Mouse (Mus musculus) neural tube, embryonic 11.5 days (tissue): Measurements from ENCODE around the gene Pdgfra. TPM values are rescaled to one million over a fixed set of nuclear protein-coding genes. Genes with fewer than 3 reads are reported as not detected.
A peak's percentile ranks its signal among the peaks of the same experiment; 100 is the strongest.

Source experiments
- ATAC-seq: fragments of 200-750 bp; cut with Nextera tagmentation; 2 replicates; pipeline ENCODE4 v1.8.0; 2017; ENCODE audit warnings: moderate number of reproducible peaks, mild to moderate bottlenecking, moderate TSS enrichment, moderate library complexity; ENCODE audit not compliant: insufficient read depth, low FRiP score, low TSS enrichment
- DNase-seq: peaks from one replicate; pipeline ENCODE4 v3.0.0-alpha.2; 2015; ENCODE audit warnings: low spot score
- H3K27ac ChIP-seq: fragments of 300-500 bp; sonication (generic); 2 replicates; pipeline ENCODE4 v1.5.1; 2014; ENCODE audit warnings: low read depth, mild to moderate bottlenecking, low read length
- H3K27me3 ChIP-seq: fragments of 300-500 bp; sonication (generic); 2 replicates; pipeline ENCODE4 v1.6.1; 2014; ENCODE audit warnings: mild to moderate bottlenecking, low read length, mixed read lengths; ENCODE audit not compliant: control insufficient read depth, insufficient read depth
- H3K36me3 ChIP-seq: fragments of 300-500 bp; sonication (generic); 2 replicates; pipeline ENCODE4 v1.6.1; 2014; ENCODE audit warnings: mild to moderate bottlenecking, low read length, moderate library complexity, mixed read lengths; ENCODE audit not compliant: control insufficient read depth, insufficient read depth
- H3K4me1 ChIP-seq: fragments of 300-500 bp; sonication (generic); 2 replicates; pipeline ENCODE4 v1.6.1; 2014; ENCODE audit warnings: low read length, mixed read lengths; ENCODE audit not compliant: control insufficient read depth, insufficient read depth
- H3K4me2 ChIP-seq: fragments of 300-500 bp; sonication (generic); 2 replicates; pipeline ENCODE4 v1.6.1; 2014; ENCODE audit warnings: low read depth, mild to moderate bottlenecking, moderate library complexity
- H3K4me3 ChIP-seq: fragments of 300-500 bp; sonication (generic); 2 replicates; pipeline ENCODE4 v1.5.1; 2014; ENCODE audit warnings: low read depth, low read length
- H3K9ac ChIP-seq: fragments of 300-500 bp; sonication (generic); 2 replicates; pipeline ENCODE4 v1.6.1; 2014; ENCODE audit warnings: mild to moderate bottlenecking, low read length
- H3K9me3 ChIP-seq: fragments of 300-500 bp; sonication (generic); 2 replicates; pipeline ENCODE4 v1.6.1; 2016; ENCODE audit warnings: low read length; ENCODE audit not compliant: control insufficient read depth
- WGBS: fragments of 180-500 bp; shearing (Covaris S2); extraction: QIAGEN DNeasy Blood & Tissue Kit; methylation state at CpG from one replicate; pipeline ENCODE4 v1.1.7; 2014; 5-methylcytosine and 5-hydroxymethylcytosine counted together
- polyA plus RNA-seq: library from polyadenylated mRNA; unstranded; fragments of >200 nt; fragmentation: Nextera tagmentation; extraction: Ambion mirVana; gene quantifications from 2 replicates; pipeline ENCODE4 v1.2.1, GENCODE M21; 2014

Pdgfra gene
- polyA plus RNA-seq, 1 experiment from 2014 or later, result 39.6 TPM

- peak overlapping the region; percentile 51 for H3K4me3 ChIP-seq
- peak overlapping the region; percentile 68 for H3K9ac ChIP-seq
- H3K4me1 ChIP-seq, result peaks cover 26% of the 10 kb centered on the region
- peaks cover 66% of the 10 kb centered on the region for H3K27me3 ChIP-seq
- DNase-seq (no peak), ATAC-seq (no peak)
- peak overlapping the region; percentile 35 for H3K4me2 ChIP-seq
- peak overlapping the region; percentile 86 for H3K27ac ChIP-seq
- no peaks in the 10 kb centered on the region for H3K9me3 ChIP-seq
- 2% methylated on average over 13 of the region's 13 CpGs for WGBS
- H3K36me3 ChIP-seq, result no peaks in the 10 kb centered on the region
Measured at GRCm38 (mm10) chr5:75153626-75153960, 1.5 kb downstream of the Pdgfra start.

DNA sequence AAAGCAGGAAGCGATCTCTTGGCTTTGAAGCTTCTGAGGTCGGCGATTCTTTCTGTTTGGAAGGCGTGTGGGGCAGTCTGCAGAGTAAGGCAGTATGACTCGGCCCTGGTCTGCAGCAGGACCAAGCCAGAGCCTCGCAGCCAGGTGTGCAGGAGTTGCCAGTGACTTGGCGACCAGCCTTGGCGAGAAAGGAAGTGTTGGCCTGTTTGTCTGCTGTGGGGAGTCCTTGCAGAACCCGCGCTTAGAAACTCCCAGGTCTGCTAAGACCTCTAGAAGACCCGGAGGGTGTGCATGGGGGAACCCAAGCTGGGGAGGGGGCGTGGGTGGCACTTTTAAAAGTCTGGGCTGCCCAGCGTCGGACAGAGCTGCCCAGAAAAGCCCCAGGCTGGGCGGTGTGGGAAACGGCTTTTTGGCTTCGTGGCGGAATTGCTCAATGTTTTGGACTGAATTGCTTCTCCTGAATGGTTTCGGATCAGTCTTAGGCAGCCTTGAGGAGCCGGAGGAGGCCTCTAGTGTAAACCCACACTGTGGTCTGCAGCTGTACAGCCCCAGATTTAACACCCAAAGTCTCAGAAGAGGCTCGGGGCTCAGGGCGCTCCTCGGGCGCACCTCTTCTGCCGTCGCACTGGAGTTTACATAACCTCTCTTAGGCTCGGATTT lies 2.0 kb downstream of the Pdgfra start:
- peaks cover 62% of the 10 kb centered on the region for H3K27me3 ChIP-seq
- peak overlapping the region; percentile 86 for H3K27ac ChIP-seq
- H3K36me3 ChIP-seq, result no peaks in the 10 kb centered on the region
- H3K4me2 ChIP-seq, result peak overlapping the region; percentile 35
- H3K4me3 ChIP-seq, result peak overlapping the region; percentile 51
- no peaks in the 10 kb centered on the region for H3K9me3 ChIP-seq
- peak overlapping the region; percentile 68 for H3K9ac ChIP-seq
- WGBS, result under 1% methylated on average over 27 of the region's 27 CpGs
- no peak for ATAC-seq
- peak; percentile 56 for DNase-seq
- H3K4me1 ChIP-seq, result peaks cover 24% of the 10 kb centered on the region

DNA sequence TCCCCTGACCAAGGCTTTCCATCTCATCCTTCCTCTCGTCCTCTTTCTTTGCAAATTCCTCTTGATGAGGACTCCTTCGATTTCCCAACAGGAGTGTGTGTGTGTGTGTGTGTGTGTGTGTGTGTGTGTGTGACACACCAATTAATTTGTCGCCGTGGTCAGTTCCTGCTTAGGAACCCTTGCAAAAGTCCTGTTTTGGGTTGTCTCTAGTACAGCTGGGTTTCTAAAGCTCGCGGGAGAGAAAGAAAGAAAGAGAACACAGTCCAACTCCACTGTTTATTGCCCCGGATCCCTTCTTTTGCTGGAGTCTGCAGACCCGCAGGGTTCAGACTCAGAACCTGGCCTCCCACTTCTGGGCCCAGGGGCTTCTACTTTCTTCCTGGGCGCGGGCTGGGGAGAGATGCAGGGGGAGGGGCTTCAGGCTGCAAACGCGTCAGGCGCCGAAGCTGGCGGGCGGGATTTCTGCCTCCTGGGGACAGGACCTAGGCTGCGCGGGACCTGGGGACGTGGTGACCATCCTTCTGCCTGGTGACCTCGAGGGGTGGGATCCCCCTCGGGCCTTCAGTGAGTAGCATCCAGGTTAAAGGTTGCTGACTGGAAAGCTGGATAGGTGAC lies 2.6 kb downstream of the Pdgfra start:
- Histone ChIP-seq H3K9ac (peak overlapping the region; percentile 68), H3K27ac (peak overlapping the region; percentile 29), H3K4me3 (peak overlapping the region; percentile 51), H3K27me3 (peaks cover 56% of the 10 kb centered on the region), H3K4me1 (peaks cover 21% of the 10 kb centered on the region), H3K36me3 (no peaks in the 10 kb centered on the region), H3K4me2 (peak overlapping the region; percentile 35), H3K9me3 (no peaks in the 10 kb centered on the region)
- DNase-seq (peak; percentile 70), ATAC-seq (no peak)
- 0% methylated on average over 21 of the region's 21 CpGs for WGBS

DNA sequence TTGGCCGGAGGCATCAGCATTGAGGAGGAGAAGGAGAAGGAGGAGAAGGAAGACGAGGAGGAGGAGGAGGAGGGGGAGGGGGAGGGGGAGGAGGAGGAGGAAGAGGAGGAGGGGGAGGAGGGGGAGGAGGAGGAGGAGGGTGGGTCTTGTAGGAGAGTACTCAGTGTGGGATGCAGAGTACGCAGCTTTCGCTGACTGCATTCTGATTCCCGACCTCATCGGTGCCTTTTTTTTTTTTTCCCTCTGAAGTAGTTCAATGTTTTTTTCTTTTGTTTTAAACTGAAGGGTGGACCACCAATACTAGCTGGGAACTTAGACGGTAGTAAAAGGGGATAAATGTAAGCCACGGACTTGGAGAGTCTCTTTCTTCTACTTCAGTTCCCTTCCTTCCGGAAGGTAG lies 3.2 kb downstream of the Pdgfra start:
- no peak overlapping the region for H3K27ac ChIP-seq
- DNase-seq (no peak), ATAC-seq (no peak)
- no peaks in the 10 kb centered on the region for H3K9me3 ChIP-seq
- H3K4me3 ChIP-seq, result peak overlapping the region; percentile 51
- 2% methylated on average over 7 of the region's 9 CpGs for WGBS
- peaks cover 50% of the 10 kb centered on the region for H3K27me3 ChIP-seq
- no peak overlapping the region; the same call in none of the 2 replicates for H3K9ac ChIP-seq
- H3K4me1 ChIP-seq, result peaks cover 16% of the 10 kb centered on the region
- no peaks in the 10 kb centered on the region for H3K36me3 ChIP-seq
- peak overlapping the region; percentile 90 for H3K4me2 ChIP-seq

GRCm38 (mm10) chr5:75155741-75156553 lies 3.9 kb downstream of the Pdgfra start:
- no peaks in the 10 kb centered on the region for H3K9me3 ChIP-seq
- H3K27ac ChIP-seq, result peak overlapping the region; percentile 39; the same call in 1 of the 2 replicates
- H3K4me1 ChIP-seq, result peaks cover 11% of the 10 kb centered on the region
- ATAC-seq, result peak; percentile 88
- peak overlapping the region; percentile 51 for H3K4me3 ChIP-seq
- H3K27me3 ChIP-seq, result peaks cover 45% of the 10 kb centered on the region
- peak overlapping the region; percentile 90 for H3K4me2 ChIP-seq
- DNase-seq, result peak; percentile 90
- WGBS, result under 1% methylated on average over 48 of the region's 52 CpGs
- no peaks in the 10 kb centered on the region for H3K36me3 ChIP-seq
- peak overlapping the region; percentile 58 for H3K9ac ChIP-seq

DNA sequence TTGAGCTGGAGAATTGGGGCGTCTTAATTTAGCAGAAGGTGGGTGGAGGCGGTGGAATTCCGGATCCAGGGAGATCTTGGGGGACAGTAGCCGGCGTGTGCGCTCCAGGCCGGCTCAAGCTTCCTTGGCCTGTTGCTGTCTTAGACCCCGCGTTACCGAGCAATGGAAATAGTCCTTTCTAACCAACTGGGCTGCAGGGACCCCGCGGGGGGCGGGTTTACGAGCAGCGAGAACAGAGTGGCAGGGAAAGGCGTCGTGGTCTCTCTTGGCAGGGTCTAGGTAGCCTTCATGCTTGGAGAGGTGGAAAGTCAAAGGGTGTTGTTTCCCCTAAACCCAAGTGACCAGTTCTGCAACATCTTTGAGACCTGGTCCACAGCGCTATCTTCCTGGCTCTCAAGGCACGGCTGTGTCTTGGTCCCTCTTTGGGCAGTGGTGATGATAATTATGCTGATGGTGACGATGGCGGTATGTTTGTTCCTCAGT lies 4.5 kb downstream of the Pdgfra start:
- peaks cover 40% of the 10 kb centered on the region for H3K27me3 ChIP-seq
- no peaks in the 10 kb centered on the region for H3K36me3 ChIP-seq
- ATAC-seq, result peak; percentile 15
- WGBS, result 1% methylated on average over 21 of the region's 21 CpGs
- no peak overlapping the region for H3K27ac ChIP-seq
- peak overlapping the region; percentile 51 for H3K4me3 ChIP-seq
- H3K4me2 ChIP-seq, result peak overlapping the region; percentile 90
- H3K4me1 ChIP-seq, result peaks cover 11% of the 10 kb centered on the region
- peak; percentile 67 for DNase-seq
- peak overlapping the region; percentile 58 for H3K9ac ChIP-seq
- H3K9me3 ChIP-seq, result no peaks in the 10 kb centered on the region

- H3K9ac ChIP-seq, result no peak overlapping the region
- peak overlapping the region; percentile 51 for H3K4me3 ChIP-seq
- H3K27me3 ChIP-seq, result peaks cover 38% of the 10 kb centered on the region
Measured at GRCm38 (mm10) chr5:75157038-75157437, 4.9 kb downstream of the Pdgfra start.

DNA sequence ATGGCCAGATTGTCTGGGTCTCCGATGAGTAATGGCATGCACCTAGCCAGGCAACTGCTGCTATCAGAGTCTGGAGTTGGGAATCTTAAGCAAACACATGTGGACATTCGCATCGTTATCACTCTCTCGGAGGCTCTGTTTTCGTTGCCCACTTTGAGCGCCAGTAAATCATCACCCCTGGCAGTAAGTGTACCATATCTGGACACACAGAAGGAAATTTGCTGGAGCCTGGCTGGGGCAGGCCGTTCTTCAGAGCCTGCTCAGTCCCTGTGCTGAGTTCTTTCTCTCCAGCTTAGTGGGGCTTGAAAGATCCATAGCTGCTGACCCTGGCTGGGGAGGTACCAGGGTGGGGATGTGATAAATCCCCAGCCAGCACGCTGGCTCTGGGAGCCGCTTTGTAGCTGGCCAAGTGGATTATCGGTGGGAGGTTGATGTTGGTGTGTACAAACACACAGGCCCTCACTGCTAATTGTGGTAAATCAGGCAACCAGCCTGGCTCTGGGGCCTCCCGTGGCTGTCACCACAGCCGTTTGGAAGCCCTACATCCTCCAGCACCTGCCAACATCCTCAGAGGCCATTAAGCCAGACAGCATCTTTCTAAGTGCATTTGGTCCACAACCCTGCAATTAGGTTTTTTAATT lies 8.6 kb downstream of the Pdgfra start:
- Histone ChIP-seq H3K4me1 (peaks cover 3% of the 10 kb centered on the region; the same call in 1 of the 2 replicates), H3K36me3 (no peaks in the 10 kb centered on the region), H3K27ac (no peak overlapping the region), H3K4me2 (no peak overlapping the region), H3K4me3 (no peak overlapping the region), H3K27me3 (peaks cover 6% of the 10 kb centered on the region; the same call in 1 of the 2 replicates), H3K9me3 (no peaks in the 10 kb centered on the region), H3K9ac (no peak overlapping the region)
- ATAC-seq (no peak), DNase-seq (no peak)
- 60% methylated on average over 12 of the region's 12 CpGs for WGBS

More at GRCm38 (mm10) chr5:75157038-75157437, 4.9 kb downstream of the Pdgfra start:
- Histone ChIP-seq H3K27ac (no peak overlapping the region), H3K4me2 (peak overlapping the region; percentile 90), H3K9me3 (no peaks in the 10 kb centered on the region), H3K4me1 (peaks cover 11% of the 10 kb centered on the region), H3K36me3 (no peaks in the 10 kb centered on the region)
- ATAC-seq (no peak), DNase-seq (peak; percentile 66)
- WGBS, result 1% methylated on average over 3 of the region's 3 CpGs
